Mouse (Mus musculus) ES-Bruce4 (cell line): Measurements from ENCODE around the gene Irf2bpl.
A peak's percentile ranks its signal among the peaks of the same experiment; 100 is the strongest.

ENCODE experiments used
- CTCF ChIP-seq: IDR thresholded peaks from one replicate; pipeline ENCODE4 v1.8.1; 2011; ENCODE audit warnings: low read depth, low read length
- EP300 ChIP-seq: IDR thresholded peaks from 2 replicates; pipeline ENCODE4 v1.6.1; 2011; ENCODE audit warnings: low read depth, low read length; ENCODE audit not compliant: insufficient read depth
- POLR2A ChIP-seq: IDR thresholded peaks from one replicate; pipeline ENCODE4 v1.8.1; 2011; ENCODE audit warnings: low read length; ENCODE audit not compliant: insufficient read depth

- TF ChIP-seq EP300 (peak; percentile 66), CTCF (no peak), POLR2A (no peak)
Observed at GRCm38 (mm10) chr12:86897769-86898273, 13.2 kb upstream of the Irf2bpl start.
